Mouse (Mus musculus) kidney, adult 9 months (tissue): ENCODE measurements around the gene Hsph1.
A peak's percentile ranks its signal among the peaks of the same experiment; 100 is the strongest.

Source experiments
- DNase-seq: peaks from one replicate; pipeline ENCODE4 v3.0.0; 2022

The Hsph1 gene

DNA sequence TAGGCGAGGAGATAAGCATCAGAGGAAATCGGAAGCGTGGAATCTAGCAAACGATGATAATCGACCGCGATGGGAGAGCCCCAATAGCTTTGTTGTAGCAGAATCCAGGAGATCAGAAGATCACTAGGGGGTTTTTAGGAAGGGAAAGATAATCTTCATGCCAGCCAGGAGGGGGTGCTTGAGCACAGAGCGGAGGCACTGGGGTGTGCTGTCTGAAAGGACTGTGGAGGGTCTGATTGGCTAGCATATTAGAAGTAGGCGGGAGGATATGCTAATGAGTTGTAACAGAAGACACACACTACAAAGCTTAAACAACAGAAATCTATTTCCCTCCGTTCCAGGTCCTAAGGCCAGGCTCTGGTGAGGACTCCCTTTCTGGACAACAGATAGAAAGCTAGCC lies 50.3 kb downstream of the Hsph1 start:
- peak; percentile 35 for DNase-seq

DNA sequence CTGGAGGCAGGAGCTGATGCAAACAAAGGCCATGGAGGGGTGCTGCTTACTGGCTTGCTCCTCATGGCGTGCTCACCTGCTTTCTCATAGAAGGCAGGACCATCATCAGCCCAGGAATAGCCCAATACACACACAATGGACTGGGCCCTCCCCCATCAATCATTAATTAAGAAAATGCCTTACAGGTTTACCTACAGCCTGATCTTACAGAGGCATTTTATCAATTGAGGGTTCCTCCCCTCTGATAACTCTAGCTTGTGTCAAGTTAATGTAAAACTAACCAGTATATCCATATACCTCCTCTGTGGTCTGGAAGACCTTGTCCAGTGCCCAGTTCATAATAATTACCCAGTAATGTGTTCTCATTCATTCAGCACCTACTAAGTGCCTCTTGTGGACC lies 50.9 kb downstream of the Hsph1 start:
- no peak for DNase-seq

DNA sequence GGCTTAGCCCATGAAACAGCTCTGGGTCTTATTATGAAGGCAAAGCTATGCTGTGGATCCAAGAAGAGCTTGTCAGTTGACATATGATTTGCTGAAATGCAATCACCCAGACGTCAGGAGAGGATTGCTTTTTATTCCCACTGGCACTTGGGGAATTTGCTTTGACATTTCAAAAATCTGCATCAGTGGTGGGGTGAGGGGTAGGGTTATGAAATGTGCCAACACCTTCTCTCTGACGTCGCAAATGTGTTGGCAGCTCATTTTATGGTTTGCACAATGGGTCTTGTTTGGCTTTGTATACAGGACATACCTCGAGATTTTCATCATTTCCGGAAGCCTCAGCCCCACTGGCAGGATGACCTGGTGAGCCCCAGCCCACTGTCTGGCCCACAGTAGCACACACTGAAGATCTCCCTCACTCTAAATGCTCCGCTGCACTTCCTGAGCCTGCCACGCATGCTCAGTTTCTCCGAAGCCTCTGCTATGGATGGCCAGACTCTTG lies 52.0 kb downstream of the Hsph1 start:
- no peak for DNase-seq

DNA sequence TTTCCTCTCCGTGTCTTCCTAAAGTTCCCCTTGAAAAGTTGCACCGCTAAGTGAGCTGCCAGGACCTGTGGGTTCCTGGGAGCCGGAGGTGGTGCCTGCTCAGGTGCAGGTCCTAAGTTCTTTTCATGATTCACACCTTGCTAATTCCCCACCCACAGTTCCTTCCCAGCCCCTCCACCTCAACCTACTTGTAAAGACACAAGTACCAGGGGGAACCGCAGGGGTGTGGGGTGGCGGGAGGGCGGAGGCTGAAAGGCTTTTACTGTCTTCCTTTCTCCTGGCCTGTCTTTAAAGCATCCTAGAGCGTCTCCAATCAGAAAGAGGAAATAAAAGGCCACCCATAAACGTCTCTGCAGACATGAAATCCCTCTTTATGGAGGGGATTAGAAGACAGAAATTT lies 52.7 kb downstream of the Hsph1 start:
- DNase-seq = no peak

DNA sequence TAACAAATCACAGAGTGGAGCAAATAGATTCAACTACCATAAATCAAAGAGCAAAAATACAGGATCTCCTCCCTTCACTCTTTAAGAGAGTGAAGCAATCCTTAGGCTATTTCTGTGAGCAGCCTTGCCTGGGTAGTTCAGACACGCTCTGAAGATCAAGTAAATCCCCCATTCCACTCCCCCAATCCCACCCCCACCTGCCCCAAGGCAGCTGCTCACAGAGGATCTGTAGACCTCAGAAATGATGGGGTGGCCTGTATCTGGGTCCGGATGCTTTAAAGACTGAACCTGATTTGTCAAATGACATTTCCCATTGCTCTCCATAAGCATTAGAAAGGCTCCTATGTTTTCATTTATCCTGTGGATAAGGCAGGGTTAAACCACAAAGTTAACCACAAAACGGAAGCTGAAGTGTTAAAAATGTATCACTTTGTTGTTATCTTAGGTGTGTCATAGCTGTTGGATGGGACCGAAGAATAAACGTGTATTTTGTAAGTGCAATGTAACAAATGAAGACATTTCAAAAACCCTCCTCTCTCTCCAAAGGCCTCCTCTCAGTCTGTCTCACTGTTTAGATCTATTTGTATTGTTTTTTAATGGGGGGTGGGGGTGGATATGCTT lies 53.4 kb downstream of the Hsph1 start:
- DNase-seq = no peak

DNA sequence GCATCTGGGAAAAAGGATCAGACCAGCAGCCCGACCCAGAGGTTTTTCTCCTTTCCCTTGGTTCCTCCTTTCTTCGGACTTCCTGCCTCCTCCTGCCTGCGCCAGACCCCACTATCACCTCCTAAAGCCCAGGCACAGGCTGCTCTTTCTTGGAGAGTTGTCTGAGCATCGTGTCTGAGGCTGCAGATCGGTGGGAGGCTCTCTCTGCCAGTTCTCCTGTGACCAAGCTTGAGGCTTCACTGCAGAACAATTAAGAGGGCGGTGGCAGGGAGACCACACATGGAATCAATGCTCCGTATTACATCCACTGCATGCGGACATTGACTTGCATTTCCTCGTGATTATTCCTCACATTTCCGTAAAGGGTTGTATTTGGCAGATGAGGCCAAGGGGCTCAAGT lies 58.7 kb downstream of the Hsph1 start:
- no peak for DNase-seq

DNA sequence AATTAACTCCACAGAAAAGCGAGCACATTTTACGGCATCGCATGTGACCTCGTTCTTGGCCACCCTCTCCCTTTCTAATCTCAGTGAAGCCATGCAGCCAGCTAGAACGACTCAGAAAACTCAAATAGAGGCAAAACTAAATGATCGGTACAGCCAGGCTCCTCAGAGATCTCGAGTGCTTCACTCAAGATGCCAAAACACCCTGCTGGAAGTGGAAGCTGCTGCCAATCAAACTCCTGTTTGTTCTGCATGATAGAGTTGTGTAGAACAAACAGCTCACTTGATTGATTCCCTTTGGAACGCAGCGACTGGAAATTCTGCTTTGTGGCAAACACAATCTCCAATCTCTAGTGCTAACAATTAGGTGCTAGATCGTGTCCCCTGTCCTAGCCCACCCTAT lies 59.2 kb downstream of the Hsph1 start:
- no peak for DNase-seq

DNA sequence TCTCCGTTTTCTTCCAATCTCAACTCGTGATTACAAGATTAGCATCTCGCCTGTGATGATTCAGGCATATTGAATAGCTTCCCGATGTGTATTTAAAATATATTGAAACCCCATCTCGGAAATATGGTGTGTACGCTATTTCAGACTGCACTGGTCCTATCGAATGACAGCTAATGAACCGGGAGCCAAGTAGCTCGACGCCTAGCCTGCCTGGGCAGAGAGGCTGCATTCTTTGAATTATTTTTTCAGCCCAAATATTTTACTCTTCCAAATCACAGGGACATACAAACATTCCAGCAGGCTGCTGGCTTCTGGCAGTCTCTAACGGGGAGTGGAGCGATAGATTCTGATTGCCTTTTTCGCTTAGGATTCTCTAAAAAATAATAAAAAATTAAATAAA lies 67.2 kb downstream of the Hsph1 start:
- no peak for DNase-seq

DNA sequence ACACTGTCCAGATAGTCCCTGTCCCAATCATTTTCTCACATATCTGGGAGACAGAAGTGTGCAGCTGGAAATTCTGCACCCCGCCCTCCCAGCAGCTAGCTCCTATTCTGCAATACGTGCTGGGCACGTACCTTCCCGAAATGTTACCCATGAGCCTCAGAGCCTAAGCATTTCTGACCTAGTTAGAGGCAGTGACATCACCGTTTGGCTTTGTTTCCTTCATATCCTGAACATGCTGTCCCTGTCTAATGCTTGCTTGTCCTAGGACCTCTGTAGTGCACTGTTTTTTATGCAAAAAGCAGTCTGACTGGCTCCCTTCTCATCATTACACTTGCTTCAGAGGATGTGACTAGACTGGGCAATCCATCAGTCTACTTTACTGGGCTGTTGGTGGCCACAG lies 69.2 kb downstream of the Hsph1 start:
- peak; percentile 22 for DNase-seq

DNA sequence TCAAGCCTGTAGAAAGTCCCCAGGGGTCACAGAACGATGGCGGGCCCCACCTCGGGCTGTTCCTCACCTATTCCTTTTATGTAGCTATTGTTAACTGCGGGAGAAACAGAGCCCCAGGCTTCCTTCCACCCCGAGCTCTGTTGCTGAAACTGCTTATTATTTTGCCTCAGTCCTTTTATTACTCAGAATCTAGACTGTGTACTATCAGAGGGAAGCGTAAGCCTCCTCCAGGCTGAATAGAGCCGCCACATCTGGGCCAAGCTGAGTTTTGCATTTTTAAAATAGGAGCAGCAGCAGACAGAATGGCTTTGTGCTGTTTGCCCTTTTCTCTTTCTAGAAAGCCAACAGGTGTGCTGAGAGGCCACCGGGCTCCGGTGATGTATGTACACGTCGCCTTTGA lies 70.2 kb downstream of the Hsph1 start:
- no peak for DNase-seq
